Mouse (Mus musculus) thymus, adult 2 months (tissue): ENCODE results near the gene Psg16. TPM values are rescaled to one million over a fixed set of nuclear protein-coding genes. Genes with fewer than 3 reads are reported as not detected.

Experiments
- DNase-seq: peaks from one replicate; pipeline ENCODE4 v3.0.0; 2021
- H3K27ac ChIP-seq: fragments of 200-500 bp; 2 replicates; pipeline ENCODE4 v1.5.1; 2012; ENCODE audit warnings: low read length, control low read depth; ENCODE audit not compliant: control insufficient read depth, insufficient read depth
- H3K27me3 ChIP-seq: fragments of 200-500 bp; 2 replicates; pipeline ENCODE4 v1.6.1; 2012; ENCODE audit warnings: mild to moderate bottlenecking, low read length, moderate library complexity, mixed read lengths; ENCODE audit not compliant: control insufficient read depth, insufficient read depth
- H3K36me3 ChIP-seq: fragments of 200-500 bp; 2 replicates; pipeline ENCODE4 v1.6.1; 2012; ENCODE audit warnings: mild to moderate bottlenecking, low read length, moderate library complexity; ENCODE audit not compliant: control insufficient read depth, insufficient read depth
- H3K4me1 ChIP-seq: fragments of 200-500 bp; replicated peaks from 2 replicates; pipeline ENCODE4 v1.6.1; 2012; ENCODE audit warnings: low read length; ENCODE audit not compliant: control insufficient read depth, insufficient read depth
- H3K4me3 ChIP-seq: fragments of 200-500 bp; 2 replicates; pipeline ENCODE4 v1.5.1; 2012; ENCODE audit warnings: mild to moderate bottlenecking, low read length, control low read depth, moderate library complexity; ENCODE audit not compliant: control insufficient read depth, insufficient read depth
- CTCF ChIP-seq: fragments of 200-500 bp; IDR thresholded peaks from 2 replicates; pipeline ENCODE4 v1.5.1; 2012; ENCODE audit warnings: mild to moderate bottlenecking, control low read depth, low read length, moderate library complexity, borderline replicate concordance; ENCODE audit not compliant: control insufficient read depth, poor library complexity, insufficient read depth; ENCODE audit errors: extremely low read depth
- POLR2A ChIP-seq: fragments of 200-500 bp; IDR thresholded peaks from 2 replicates; pipeline ENCODE4 v1.6.1; 2012; ENCODE audit warnings: mild to moderate bottlenecking, low read length, control low read depth, moderate library complexity; ENCODE audit not compliant: control insufficient read depth, poor library complexity, insufficient read depth; ENCODE audit errors: extremely low read depth
- WGBS: fragments of 180-500 bp; shearing (Covaris S2); methylation state at CpG from one replicate; pipeline ENCODE4 v1.1.7; 2018; 5-methylcytosine and 5-hydroxymethylcytosine counted together
- polyA plus RNA-seq: library from polyadenylated mRNA; depleted of rRNA; stranded (reverse); fragments of >200 nt; gene quantifications from 2 replicates; pipeline ENCODE4 v1.2.3, GENCODE M21; 2012

Psg16 gene
- polyA plus RNA-seq, 1 experiment, result not detected

GRCm38 (mm10) chr7:17027588-17028343 lies 46.1 kb upstream of the Psg16 start, which contains the start of gene Ppp5c:
Gene Ppp5c, minus strand, starts transcription at chr7:17027924.
- WGBS, result under 1% methylated on average over 57 of the region's 58 CpGs
- H3K27ac ChIP-seq, result peak within 1 kb of the TSS; percentile 60; the same call in 1 of the 2 replicates
- H3K27me3 ChIP-seq, result no peaks in the 10 kb centered on the region
- TF ChIP-seq POLR2A (0 out of 2 replicates have a peak, but pooled peaks have one; percentile 14), CTCF (no peak; the same call in 1 of the 2 replicates)
- peak within 1 kb of the TSS; percentile 97 for H3K4me3 ChIP-seq
- no peaks in the 10 kb centered on the region for H3K36me3 ChIP-seq
- peaks cover 43% of the 10 kb centered on the region for H3K4me1 ChIP-seq
- DNase-seq, result peak; percentile 79

- Histone ChIP-seq H3K27me3 (no peaks in the 10 kb centered on the region), H3K27ac (no peak overlapping the region), H3K4me3 (no peak overlapping the region), H3K36me3 (no peaks in the 10 kb centered on the region), H3K4me1 (peaks cover 35% of the 10 kb centered on the region)
- no peak for DNase-seq
- TF ChIP-seq POLR2A, result no peak
- TF ChIP-seq CTCF, result no peak
- WGBS, result 95% methylated on average over 7 of the region's 7 CpGs
Observed at GRCm38 (mm10) chr7:17028923-17029322, 44.9 kb upstream of the Psg16 start.

- Histone ChIP-seq H3K4me3 (no peak overlapping the region), H3K27ac (no peak overlapping the region), H3K36me3 (no peaks in the 10 kb centered on the region), H3K4me1 (peaks cover 22% of the 10 kb centered on the region), H3K27me3 (no peaks in the 10 kb centered on the region)
- DNase-seq, result no peak
- WGBS, result 30% methylated on average over 7 of the region's 7 CpGs
- TF ChIP-seq CTCF (no peak), POLR2A (no peak)
Observed at GRCm38 (mm10) chr7:17030239-17030638, 43.6 kb upstream of the Psg16 start.

- no peak for DNase-seq
- no peaks in the 10 kb centered on the region for H3K4me1 ChIP-seq
- H3K4me3 ChIP-seq, result no peak overlapping the region
- no peaks in the 10 kb centered on the region for H3K36me3 ChIP-seq
- TF ChIP-seq CTCF (no peak), POLR2A (no peak)
- WGBS, result 97% methylated on average over 9 of the region's 9 CpGs
- no peaks in the 10 kb centered on the region for H3K27me3 ChIP-seq
- H3K27ac ChIP-seq, result no peak overlapping the region
Observed at GRCm38 (mm10) chr7:17038018-17038695, 35.7 kb upstream of the Psg16 start.

GRCm38 (mm10) chr7:17039373-17039772 lies 34.5 kb upstream of the Psg16 start:
- Histone ChIP-seq H3K27me3 (no peaks in the 10 kb centered on the region), H3K36me3 (no peaks in the 10 kb centered on the region), H3K4me1 (no peaks in the 10 kb centered on the region), H3K4me3 (no peak overlapping the region), H3K27ac (no peak overlapping the region)
- 91% methylated on average over 7 of the region's 7 CpGs for WGBS
- DNase-seq, result no peak
- TF ChIP-seq CTCF, result no peak
- TF ChIP-seq POLR2A, result no peak

GRCm38 (mm10) chr7:17045743-17046142 lies 28.1 kb upstream of the Psg16 start:
- Histone ChIP-seq H3K4me1 (0 out of 2 replicates have a peak, but pooled peaks cover 2% of the 10 kb centered on the region), H3K36me3 (no peaks in the 10 kb centered on the region), H3K4me3 (no peak overlapping the region), H3K27ac (no peak overlapping the region), H3K27me3 (no peaks in the 10 kb centered on the region)
- no peak for DNase-seq
- WGBS, result 98% methylated on average over 1 of the region's 1 CpGs
- TF ChIP-seq POLR2A (no peak), CTCF (no peak)
